Mouse (Mus musculus) neural tube, embryonic 14.5 days (tissue): ENCODE measurements around the gene Cd69. TPM values are rescaled to one million over a fixed set of nuclear protein-coding genes. Genes with fewer than 3 reads are reported as not detected.

Experiments
- ATAC-seq: fragments of 200-750 bp; cut with Nextera tagmentation; 2 replicates; pipeline ENCODE4 v1.8.0; 2017; ENCODE audit warnings: low read depth, mild to moderate bottlenecking, moderate TSS enrichment, moderate library complexity
- H3K27ac ChIP-seq: fragments of 300-500 bp; sonication (generic); 2 replicates; pipeline ENCODE4 v1.5.1; 2014; ENCODE audit warnings: low read depth, mild to moderate bottlenecking, control low read depth, low read length, moderate library complexity, mixed read lengths
- H3K27me3 ChIP-seq: fragments of 300-500 bp; sonication (generic); 2 replicates; pipeline ENCODE4 v1.6.1; 2014; ENCODE audit warnings: low read length; ENCODE audit not compliant: control insufficient read depth, insufficient read depth
- H3K36me3 ChIP-seq: fragments of 300-500 bp; sonication (generic); 2 replicates; pipeline ENCODE4 v1.6.1; 2014; ENCODE audit warnings: low read length, mixed read lengths; ENCODE audit not compliant: control insufficient read depth, insufficient read depth
- H3K4me1 ChIP-seq: fragments of 300-500 bp; sonication (generic); 2 replicates; pipeline ENCODE4 v1.6.1; 2014; ENCODE audit warnings: low read length; ENCODE audit not compliant: control insufficient read depth, insufficient read depth
- H3K4me2 ChIP-seq: fragments of 300-500 bp; sonication (generic); 2 replicates; pipeline ENCODE4 v1.6.1; 2014; ENCODE audit warnings: mild to moderate bottlenecking, low read depth, low read length, control low read depth
- H3K4me3 ChIP-seq: fragments of 300-500 bp; sonication (generic); 2 replicates; pipeline ENCODE4 v1.5.1; 2014; ENCODE audit warnings: low read depth, low read length, control low read depth, mixed read lengths
- H3K9ac ChIP-seq: fragments of 300-500 bp; sonication (generic); replicated peaks from 2 replicates; pipeline ENCODE4 v1.6.1; 2014; ENCODE audit warnings: low read depth, mild to moderate bottlenecking, control low read depth, low read length, mixed read lengths
- H3K9me3 ChIP-seq: fragments of 300-500 bp; sonication (generic); 2 replicates; pipeline ENCODE4 v1.6.1; 2016; ENCODE audit warnings: low read length; ENCODE audit not compliant: control insufficient read depth
- WGBS: fragments of 180-500 bp; shearing (Covaris S2); extraction: QIAGEN DNeasy Blood & Tissue Kit; methylation state at CpG from one replicate; pipeline ENCODE4 v1.1.7; 2014; 5-methylcytosine and 5-hydroxymethylcytosine counted together
- polyA plus RNA-seq: library from polyadenylated mRNA; unstranded; fragments of >200 nt; fragmentation: Nextera tagmentation; extraction: Ambion mirVana; gene quantifications from 2 replicates; pipeline ENCODE4 v1.2.1, GENCODE M21; 2014

Cd69 gene
- polyA plus RNA-seq = not detected in 2 replicates

DNA sequence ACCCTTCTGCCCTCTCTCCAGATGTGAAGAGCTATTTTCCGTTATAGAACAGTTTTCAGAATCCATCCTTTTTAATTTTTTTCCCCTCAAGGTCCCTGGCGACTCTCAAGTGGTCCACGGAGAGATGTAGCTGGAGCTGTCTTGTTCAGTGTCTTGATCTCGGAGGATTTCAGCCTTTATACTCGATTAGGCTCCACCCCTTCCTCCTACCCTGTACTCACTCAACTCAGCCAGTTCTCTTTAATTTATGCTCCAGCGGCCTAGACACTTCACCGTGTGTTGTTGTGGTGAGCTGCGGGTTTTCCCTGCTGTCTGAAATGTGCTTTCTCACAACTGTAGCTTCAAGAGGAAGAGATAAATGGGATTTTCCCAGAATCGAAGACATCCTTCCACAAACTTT is at the start of gene Cd69:
TSS of gene Cd69 (minus strand) at position 217 of the 400 bp plus-strand sequence.
- Histone ChIP-seq H3K36me3 (no peaks in the 10 kb centered on the region), H3K27ac (no peak within 1 kb of the TSS), H3K27me3 (no peaks in the 10 kb centered on the region), H3K4me3 (no peak within 1 kb of the TSS), H3K9me3 (no peaks in the 10 kb centered on the region), H3K4me1 (no peaks in the 10 kb centered on the region), H3K9ac (no peak within 1 kb of the TSS), H3K4me2 (no peak within 1 kb of the TSS)
- 81% methylated on average over 9 of the region's 9 CpGs for WGBS
- ATAC-seq = no peak

DNA sequence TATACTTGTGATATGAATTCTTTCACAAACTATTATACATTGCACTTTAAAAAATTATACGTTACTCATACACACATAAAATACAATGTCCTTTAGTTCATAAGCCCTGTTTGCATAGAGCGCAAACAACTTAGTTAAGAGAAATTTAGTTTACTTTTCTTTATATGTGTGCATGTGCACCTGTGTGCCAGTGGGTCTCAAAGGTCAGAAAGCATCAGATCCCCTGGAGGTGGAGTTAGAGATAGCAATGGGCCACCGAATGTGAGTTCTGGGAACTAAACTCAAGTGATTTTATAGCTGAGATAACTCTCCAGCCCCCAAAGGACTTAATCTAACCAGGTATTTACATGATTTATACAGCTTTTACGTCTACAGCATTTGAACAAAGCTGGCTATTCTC is 44.1 kb upstream of the Cd69 start:
- no peaks in the 10 kb centered on the region for H3K36me3 ChIP-seq
- no peaks in the 10 kb centered on the region for H3K27me3 ChIP-seq
- no peak overlapping the region for H3K9ac ChIP-seq
- no peak overlapping the region for H3K27ac ChIP-seq
- no peak overlapping the region for H3K4me3 ChIP-seq
- ATAC-seq = no peak
- no peak overlapping the region for H3K4me2 ChIP-seq
- H3K9me3 ChIP-seq = no peaks in the 10 kb centered on the region
- H3K4me1 ChIP-seq = no peaks in the 10 kb centered on the region
- WGBS = 81% methylated on average over 4 of the region's 4 CpGs

DNA sequence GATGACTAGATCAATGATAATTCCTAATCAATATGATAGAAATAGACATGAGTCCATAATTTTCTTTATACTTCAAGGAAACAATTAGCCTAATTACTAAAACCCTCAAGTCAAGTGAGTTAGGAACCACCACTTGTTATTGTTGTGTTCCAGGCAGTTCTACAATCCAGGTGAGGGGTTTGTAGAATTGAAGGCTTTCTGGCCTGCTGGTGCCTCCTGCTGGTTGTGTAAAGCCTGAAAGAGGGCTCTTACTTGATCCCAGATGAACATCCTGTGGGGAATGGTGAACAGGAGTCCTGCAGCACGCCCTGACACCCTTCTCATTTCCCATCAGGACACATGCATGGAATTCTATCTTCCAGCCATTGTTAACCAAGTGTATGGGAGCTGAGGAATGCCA is 43.2 kb upstream of the Cd69 start:
- H3K4me2 ChIP-seq = no peak overlapping the region
- ATAC-seq = no peak
- H3K4me1 ChIP-seq = no peaks in the 10 kb centered on the region
- H3K27me3 ChIP-seq = no peaks in the 10 kb centered on the region
- H3K27ac ChIP-seq = no peak overlapping the region
- H3K9ac ChIP-seq = no peak overlapping the region
- H3K4me3 ChIP-seq = no peak overlapping the region
- no peaks in the 10 kb centered on the region for H3K9me3 ChIP-seq
- no peaks in the 10 kb centered on the region for H3K36me3 ChIP-seq
- WGBS = 44% methylated on average over 1 of the region's 1 CpGs

DNA sequence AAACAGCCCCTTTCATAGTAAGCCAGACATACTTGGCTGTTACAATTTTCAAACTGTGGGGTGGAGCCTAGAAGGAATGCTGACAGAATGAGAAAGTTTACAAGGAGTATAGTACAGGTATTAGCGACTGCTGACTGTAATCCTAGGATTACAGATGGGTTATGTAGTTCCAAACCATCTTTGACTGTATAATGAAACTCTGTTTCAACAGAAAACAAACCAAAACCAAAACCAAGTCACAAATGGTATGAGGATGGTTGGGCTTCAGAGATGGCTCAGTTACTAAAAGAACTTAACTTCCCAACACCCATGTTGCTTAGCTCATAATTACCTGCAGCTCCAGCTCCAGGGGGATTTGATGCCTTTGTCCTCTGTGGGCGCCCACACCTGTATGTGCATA is 41.2 kb upstream of the Cd69 start:
- no peak overlapping the region for H3K4me2 ChIP-seq
- no peaks in the 10 kb centered on the region for H3K36me3 ChIP-seq
- H3K4me3 ChIP-seq = no peak overlapping the region
- WGBS = 78% methylated on average over 2 of the region's 2 CpGs
- no peaks in the 10 kb centered on the region for H3K9me3 ChIP-seq
- no peak for ATAC-seq
- no peaks in the 10 kb centered on the region for H3K27me3 ChIP-seq
- no peak overlapping the region for H3K27ac ChIP-seq
- no peaks in the 10 kb centered on the region for H3K4me1 ChIP-seq
- H3K9ac ChIP-seq = no peak overlapping the region

DNA sequence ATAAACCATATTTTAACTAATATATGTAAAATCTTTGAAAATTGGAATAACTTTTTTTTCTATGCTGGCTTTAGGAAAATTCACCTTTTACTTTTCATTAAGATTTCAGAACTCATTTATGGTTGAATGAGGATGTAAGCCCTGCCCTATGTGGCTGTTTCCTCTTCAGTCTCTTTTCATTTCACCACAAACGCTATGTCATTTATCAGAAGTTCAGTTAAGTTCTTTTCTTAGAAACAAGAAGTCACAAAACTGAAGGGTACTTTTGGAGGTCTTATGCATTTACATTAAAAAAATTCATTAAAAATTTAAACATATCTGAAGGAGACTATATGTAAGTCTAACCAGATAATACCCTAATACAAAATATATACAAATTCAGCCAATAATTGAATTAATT is 40.5 kb upstream of the Cd69 start:
- no peak overlapping the region for H3K4me3 ChIP-seq
- H3K9ac ChIP-seq = no peak overlapping the region
- no peak overlapping the region for H3K27ac ChIP-seq
- no peak for ATAC-seq
- WGBS = 95% methylated on average over 1 of the region's 1 CpGs
- H3K9me3 ChIP-seq = no peaks in the 10 kb centered on the region
- H3K27me3 ChIP-seq = no peaks in the 10 kb centered on the region
- no peaks in the 10 kb centered on the region for H3K36me3 ChIP-seq
- no peaks in the 10 kb centered on the region for H3K4me1 ChIP-seq
- no peak overlapping the region for H3K4me2 ChIP-seq

DNA sequence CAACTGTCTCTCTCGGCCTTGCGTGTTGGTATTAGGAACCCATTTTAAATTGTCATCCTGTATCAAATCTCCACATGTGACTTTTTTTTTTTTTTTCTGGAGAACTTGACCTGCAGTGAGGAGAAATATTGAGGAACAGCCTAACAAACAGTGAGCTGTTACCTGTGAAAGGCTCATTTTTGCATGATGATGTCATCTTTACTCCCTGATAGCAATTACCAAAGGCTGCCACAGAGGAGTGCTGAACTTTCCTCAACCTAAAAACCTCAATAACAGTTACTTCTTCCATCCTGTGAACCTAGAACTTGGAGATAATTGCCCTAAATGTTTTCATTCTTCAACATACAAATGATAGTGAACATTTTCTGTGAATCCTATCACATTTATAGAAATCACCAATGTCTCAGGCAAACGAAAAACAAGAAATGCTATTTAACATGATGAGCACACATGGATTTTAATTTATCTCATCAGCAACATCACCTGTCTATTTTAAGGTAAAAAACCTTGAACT is 39.5 kb upstream of the Cd69 start:
- Histone ChIP-seq H3K9me3 (no peaks in the 10 kb centered on the region), H3K4me2 (no peak overlapping the region), H3K27me3 (no peaks in the 10 kb centered on the region), H3K36me3 (no peaks in the 10 kb centered on the region), H3K9ac (no peak overlapping the region), H3K4me3 (no peak overlapping the region), H3K27ac (no peak overlapping the region), H3K4me1 (no peaks in the 10 kb centered on the region)
- 90% methylated on average over 3 of the region's 3 CpGs for WGBS
- ATAC-seq = no peak

DNA sequence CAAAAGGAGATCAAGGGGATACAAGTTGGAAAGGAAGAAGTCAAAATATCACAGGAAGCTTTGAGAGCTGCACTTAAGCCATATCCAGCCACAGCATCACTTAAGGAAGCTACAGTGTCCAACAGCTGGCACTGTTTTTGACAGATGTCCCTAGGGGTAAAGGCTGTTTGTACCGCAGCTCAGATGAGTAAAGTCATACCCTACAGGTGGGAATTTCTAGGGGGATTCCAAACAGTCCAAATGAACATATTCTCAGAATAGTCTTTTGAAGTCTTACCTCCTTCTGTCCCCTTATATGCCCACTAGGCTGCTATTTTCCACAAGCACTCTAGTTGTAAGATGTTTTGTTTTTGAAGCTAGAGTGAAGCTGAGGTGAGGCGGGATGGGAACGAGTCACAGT is 37.3 kb upstream of the Cd69 start:
- no peak overlapping the region for H3K9ac ChIP-seq
- H3K36me3 ChIP-seq = no peaks in the 10 kb centered on the region
- H3K4me2 ChIP-seq = no peak overlapping the region
- H3K27ac ChIP-seq = no peak overlapping the region
- H3K27me3 ChIP-seq = no peaks in the 10 kb centered on the region
- ATAC-seq = no peak
- WGBS = 75% methylated on average over 3 of the region's 3 CpGs
- H3K4me1 ChIP-seq = no peaks in the 10 kb centered on the region
- no peak overlapping the region for H3K4me3 ChIP-seq
- H3K9me3 ChIP-seq = no peaks in the 10 kb centered on the region

DNA sequence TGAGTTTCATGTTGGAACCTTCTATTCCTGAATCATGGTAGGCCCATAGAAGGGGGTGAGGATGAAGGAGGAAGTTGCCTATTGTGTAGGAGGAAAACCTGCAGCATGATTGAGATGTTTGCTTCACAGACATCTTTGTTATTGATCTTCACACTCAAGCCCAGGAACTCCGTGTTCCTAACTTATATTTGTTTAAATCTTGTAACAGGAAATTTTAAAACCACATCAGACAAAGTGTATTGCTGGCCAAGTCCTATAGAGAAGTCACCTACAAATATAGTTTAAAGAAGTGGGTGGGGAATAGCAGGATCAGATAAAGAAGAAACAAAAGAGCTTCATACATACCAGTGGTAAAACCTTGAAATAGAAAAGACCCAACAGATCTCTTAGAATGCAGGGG is 28.9 kb upstream of the Cd69 start:
- no peak overlapping the region for H3K27ac ChIP-seq
- no peaks in the 10 kb centered on the region for H3K9me3 ChIP-seq
- WGBS = 66% methylated on average over 1 of the region's 1 CpGs
- H3K9ac ChIP-seq = no peak overlapping the region
- no peaks in the 10 kb centered on the region for H3K36me3 ChIP-seq
- no peaks in the 10 kb centered on the region for H3K27me3 ChIP-seq
- no peak overlapping the region for H3K4me2 ChIP-seq
- H3K4me1 ChIP-seq = no peaks in the 10 kb centered on the region
- no peak for ATAC-seq
- H3K4me3 ChIP-seq = no peak overlapping the region

DNA sequence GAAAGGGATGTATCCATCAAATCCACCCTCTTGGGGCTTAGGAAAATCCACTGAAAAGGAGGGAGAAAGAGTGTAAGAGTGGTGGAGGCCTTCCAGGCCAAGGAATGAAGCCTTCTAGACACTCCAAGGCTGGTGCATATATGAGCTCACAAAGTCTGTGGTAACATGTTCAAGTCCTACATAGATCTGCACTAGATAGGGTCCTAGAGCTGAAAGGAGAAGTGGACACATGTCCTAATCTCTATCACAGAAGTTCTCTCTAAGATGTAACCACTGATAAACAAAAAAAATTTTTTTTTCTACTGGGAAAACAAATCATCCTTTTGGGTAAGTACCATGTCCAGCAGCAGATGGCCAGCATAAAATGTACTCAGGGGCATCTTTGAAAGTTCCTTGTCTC is 13.5 kb upstream of the Cd69 start:
- Histone ChIP-seq H3K4me1 (no peaks in the 10 kb centered on the region), H3K27me3 (no peaks in the 10 kb centered on the region), H3K4me2 (no peak overlapping the region), H3K9me3 (no peaks in the 10 kb centered on the region), H3K27ac (no peak overlapping the region), H3K36me3 (no peaks in the 10 kb centered on the region), H3K9ac (no peak overlapping the region), H3K4me3 (no peak overlapping the region)
- no peak for ATAC-seq
